Mouse (Mus musculus) kidney, adult 9 months (tissue): ENCODE measurements around the gene Gm9508.
A peak's percentile ranks its signal among the peaks of the same experiment; 100 is the strongest.
"Not testable (repeated sequence)": the region's sequence is repeated elsewhere in the genome, so short reads cannot be mapped to it uniquely, and the experiment has no call there.

Experiments
- DNase-seq: peaks from one replicate; pipeline ENCODE4 v3.0.0; 2022

The Gm9508 gene

GRCm38 (mm10) chr10:77697133-77697532, at the start of gene Gm9508:
Gm9508 (minus strand) TSS chr10:77697233.
- DNase-seq = no peak

DNA sequence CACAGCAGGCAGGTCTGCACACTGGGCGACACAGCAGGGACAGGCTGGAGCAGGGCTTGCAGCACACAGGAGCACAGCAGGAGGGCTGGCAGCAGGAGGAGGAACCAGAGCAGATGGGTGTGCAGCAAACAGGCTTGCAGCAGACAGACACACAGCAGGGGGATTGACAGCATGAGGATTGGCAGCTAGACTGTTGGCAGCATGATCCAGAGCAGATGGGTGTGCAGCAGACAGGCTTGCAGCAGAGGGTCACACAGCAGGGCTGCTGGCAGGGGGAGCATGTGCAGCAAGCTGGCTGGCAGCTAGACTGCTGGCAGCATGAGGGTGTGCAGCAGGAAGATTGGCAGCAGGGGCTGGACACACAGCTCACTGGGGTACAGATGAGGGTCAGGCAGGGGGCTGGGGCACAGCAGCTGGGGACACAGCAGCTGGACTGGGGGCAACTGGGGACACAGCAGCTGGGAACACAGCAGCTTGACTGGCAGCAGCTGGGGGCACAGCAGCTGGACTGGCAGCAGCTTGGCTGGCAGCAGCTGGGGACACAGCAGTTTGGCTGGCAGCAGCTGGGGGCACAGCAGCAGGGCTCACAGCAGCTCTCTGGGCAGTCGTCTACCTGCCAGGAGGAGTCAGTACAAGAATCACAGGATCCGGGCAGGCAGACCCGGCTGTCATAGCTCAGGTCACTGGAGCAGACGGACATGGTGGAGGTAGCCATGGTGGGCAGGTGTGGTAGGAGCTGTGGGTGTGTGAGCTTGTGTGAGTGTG, 45.1 kb upstream of the Gm9508 start, which contains the start of gene Gm18596:
Gene Gm18596, minus strand, starts transcription at position 715 of the 765 bp plus-strand sequence.
- not testable (repeated sequence) for DNase-seq

DNA sequence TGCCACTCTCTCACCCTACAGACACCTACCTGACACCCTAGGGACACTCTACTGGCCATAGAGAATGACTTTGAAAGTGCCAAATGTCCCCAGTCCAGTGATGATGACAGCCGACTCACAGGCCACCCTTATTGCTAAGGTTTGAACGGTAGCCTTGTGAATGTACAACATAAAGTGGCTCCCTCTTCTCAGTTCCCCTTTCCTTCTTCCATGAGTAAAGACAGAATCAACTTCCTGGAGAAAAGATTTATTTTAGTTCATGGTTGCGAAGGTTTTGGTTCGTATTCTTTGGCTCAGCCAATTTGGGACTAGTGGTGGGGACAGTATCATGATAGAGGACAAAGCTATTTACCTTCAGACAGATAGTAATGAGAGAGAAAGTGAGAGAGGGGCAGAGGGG, 41.9 kb upstream of the Gm9508 start:
- DNase-seq = no peak

DNA sequence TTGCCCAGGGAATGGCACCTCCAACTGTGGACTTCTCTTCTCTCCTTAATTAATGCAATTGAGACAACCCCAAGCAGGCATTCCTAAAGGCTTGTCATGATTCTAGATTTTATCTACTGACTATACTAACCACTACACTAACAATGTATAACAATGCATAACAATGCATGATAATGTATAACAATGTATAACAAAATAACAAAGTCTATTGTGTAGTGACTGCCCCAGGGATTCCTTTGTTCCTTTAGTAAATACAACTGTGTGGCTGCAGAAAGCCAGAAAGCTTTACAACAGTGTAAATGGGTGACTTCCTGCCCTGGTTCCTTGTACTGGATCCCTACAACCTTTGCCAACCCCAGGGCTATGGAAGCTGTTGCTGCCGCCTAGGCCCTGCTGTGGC, 38.9 kb upstream of the Gm9508 start:
- no peak for DNase-seq

GRCm38 (mm10) chr10:77729241-77729640, 32.2 kb upstream of the Gm9508 start:
- peak; percentile 6 for DNase-seq

- peak; percentile 8 for DNase-seq
Measured at GRCm38 (mm10) chr10:77728280-77728679, 31.2 kb upstream of the Gm9508 start.

DNA sequence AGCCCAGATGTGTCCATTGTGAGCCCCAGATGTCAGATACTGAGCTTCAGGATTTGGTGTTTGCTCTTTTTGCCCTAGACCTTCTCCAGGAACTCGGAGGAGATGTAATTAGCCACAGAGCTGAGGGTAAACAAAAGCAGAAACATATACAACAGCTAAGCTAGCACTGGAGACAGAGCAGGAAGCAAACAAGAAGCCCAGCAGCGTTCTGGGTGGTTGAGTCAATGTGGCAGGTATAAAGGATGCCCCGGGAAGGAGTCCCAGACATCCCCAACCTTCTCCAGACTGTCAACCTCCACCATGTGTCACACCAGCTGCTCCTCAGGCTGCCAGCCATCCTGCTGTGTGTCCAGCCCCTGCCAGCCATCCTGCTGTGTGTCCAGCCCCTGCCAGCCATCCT, 29.2 kb upstream of the Gm9508 start, which contains the start of gene Gm10100:
Gene Gm10100, plus strand, starts transcription at position 301 of the 400 bp plus-strand sequence.
- no peak for DNase-seq

- DNase-seq = no peak
Measured at GRCm38 (mm10) chr10:77724855-77725254, 27.8 kb upstream of the Gm9508 start.

- not testable (repeated sequence) for DNase-seq
Measured at GRCm38 (mm10) chr10:77720299-77720698, 23.3 kb upstream of the Gm9508 start, which contains the start of gene Krtap12-1. Krtap12-1 (plus strand) TSS chr10:77720599.

- DNase-seq = no peak
Measured at GRCm38 (mm10) chr10:77715507-77715906, 18.5 kb upstream of the Gm9508 start, which contains the start of gene Gm10142. Gm10142 (plus strand) TSS chr10:77715807.

GRCm38 (mm10) chr10:77713734-77714133, 16.7 kb upstream of the Gm9508 start:
- no peak for DNase-seq

- DNase-seq = not testable (repeated sequence)
Measured at GRCm38 (mm10) chr10:77711157-77711556, 14.1 kb upstream of the Gm9508 start, which contains the start of gene Gm10024. Gm10024 (plus strand) TSS chr10:77711457.

DNA sequence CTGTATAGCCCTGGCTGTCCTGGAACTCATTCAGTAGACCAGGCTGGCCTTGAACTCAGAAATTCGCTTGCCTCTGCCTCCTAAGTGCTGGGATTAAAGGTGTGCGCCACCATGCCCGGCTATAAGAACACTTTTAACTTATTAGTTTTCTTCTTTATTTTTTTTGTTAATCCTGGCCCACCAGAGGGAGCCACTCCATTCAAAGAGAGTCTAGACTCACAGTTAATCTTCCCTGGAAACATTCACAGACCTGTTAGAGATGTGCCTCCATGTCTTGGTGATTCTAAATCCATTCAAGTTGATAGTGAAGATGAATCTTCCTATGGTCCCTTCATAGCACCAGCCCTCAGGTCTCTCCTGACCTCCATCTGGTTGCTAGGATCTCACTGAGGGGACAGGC, 12.8 kb upstream of the Gm9508 start:
- DNase-seq = no peak

- no peak for DNase-seq
Measured at GRCm38 (mm10) chr10:77706326-77706725, 9.3 kb upstream of the Gm9508 start, which contains the start of gene Gm10272. Gm10272 (plus strand) TSS chr10:77706626.

- DNase-seq = not testable (repeated sequence)
Measured at GRCm38 (mm10) chr10:77690356-77690807, 6.7 kb downstream of the Gm9508 start, which contains the start of gene Gm19402. Gm19402 (minus strand) TSS chr10:77690757.

- no peak for DNase-seq
Measured at GRCm38 (mm10) chr10:77687021-77687420, 10.0 kb downstream of the Gm9508 start.

DNA sequence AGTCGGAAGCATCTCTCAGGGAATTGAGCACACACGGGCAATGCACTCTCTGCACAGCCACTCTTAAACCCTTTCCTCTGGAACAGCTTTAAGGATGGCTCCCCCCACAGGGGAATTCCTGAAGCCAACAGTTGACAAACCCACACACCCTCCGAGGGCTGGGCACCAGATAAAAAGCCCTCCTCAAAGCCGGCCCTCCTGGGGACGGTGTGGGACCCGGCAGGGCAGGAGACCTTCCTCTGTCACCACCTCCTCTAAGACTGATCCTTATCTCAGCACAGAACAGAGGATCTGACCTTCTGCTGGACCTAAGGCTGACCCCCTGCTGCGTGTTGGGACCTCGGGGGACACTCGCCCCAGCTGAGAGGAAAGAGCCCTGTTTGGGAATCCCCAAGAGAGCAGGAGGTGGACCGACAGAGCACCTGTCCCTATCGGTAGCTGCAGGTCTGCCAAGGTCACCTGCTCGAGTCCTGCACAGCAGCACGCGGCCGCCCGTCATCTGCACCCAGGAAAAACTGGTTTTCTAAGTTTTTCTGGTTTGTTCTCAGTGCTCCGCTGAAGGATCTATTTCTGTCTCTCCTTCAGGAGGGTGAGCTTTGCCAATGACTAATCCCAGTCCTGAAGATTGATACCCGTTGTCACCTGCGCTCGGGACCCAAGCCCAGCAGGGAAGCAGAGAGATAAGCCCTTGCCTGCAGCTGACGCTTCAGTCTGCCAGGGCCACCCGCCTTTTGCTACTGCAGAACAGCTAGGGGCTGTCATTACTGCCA, 11.0 kb downstream of the Gm9508 start, which contains the start of gene Tspear:
Gene Tspear, plus strand, starts transcription at position 675 of the 770 bp plus-strand sequence.
- DNase-seq = no peak

DNA sequence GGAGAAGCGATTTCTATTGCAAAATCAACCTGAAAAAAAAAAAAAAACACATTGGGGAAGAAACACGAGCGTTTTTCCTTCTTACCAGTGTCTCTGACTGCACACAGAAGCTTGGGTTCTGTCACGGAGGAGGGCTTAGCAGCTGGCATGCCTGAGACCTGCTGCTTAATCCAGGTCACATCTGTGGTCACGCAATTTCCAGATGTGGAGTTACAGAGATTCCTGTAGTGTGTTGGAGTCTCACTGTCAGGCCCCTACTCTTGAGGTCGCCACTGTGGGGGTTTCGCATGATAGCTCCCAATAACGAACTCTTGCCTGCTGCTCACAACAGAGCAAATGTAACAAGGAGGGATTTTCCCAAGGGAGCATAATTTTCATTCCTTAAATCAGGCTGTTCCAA, 12.9 kb downstream of the Gm9508 start:
- no peak for DNase-seq

GRCm38 (mm10) chr10:77682994-77683393, 14.0 kb downstream of the Gm9508 start:
- no peak for DNase-seq

DNA sequence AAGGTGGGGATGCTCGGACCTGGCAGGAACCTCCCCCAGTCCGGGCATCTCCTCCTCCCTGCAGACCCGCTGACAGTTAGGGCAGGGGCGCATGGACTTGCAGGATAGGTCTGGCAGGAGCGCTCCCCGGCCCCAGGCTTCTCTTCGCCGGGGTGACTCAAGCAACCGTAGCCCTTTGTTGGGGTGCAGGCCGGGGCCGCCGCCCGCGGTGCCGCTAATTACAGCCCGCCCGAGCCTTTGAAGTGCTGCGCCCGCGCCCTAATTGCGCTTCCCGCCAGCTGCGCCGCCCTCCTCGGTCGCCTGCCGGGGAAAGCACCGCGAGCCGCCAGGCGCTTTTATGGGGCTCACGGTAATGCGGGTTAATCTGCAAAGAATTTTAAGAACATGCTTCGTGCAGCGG, 19.5 kb downstream of the Gm9508 start:
- no peak for DNase-seq

GRCm38 (mm10) chr10:77673765-77674164, 23.3 kb downstream of the Gm9508 start:
- DNase-seq = no peak

GRCm38 (mm10) chr10:77671519-77671918, 25.5 kb downstream of the Gm9508 start:
- no peak for DNase-seq

DNA sequence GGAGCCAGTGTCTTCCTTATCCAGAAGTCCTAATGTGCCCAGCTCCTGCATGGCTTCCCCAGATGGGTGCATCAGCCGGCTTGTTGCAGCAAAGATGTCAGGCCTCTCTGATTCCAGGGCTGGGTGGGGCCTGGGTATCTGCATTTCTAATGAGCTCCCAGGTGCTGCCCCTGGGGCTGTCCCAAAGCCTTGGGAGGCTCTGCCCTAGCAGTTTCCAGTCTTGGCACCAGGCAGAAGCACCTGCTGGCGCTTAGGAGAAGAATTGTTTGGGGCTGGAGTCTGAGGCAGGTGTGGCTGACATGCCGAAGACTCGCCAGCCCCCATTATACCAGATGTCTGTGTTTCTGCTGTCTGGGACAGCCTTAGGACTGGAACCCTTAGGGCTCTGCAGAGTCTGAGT, 26.3 kb downstream of the Gm9508 start:
- no peak for DNase-seq
